Mouse (Mus musculus) ovary, postnatal 10 days (tissue): ENCODE data around the gene Olfr214.
"Not testable (repeated sequence)": the region's sequence is repeated elsewhere in the genome, so short reads cannot be mapped to it uniquely, and the experiment has no call there.

Source experiments
- DNase-seq: peaks from one replicate; pipeline ENCODE4 v3.0.0; 2022; ENCODE audit warnings: low spot score

Gene Olfr214

DNA sequence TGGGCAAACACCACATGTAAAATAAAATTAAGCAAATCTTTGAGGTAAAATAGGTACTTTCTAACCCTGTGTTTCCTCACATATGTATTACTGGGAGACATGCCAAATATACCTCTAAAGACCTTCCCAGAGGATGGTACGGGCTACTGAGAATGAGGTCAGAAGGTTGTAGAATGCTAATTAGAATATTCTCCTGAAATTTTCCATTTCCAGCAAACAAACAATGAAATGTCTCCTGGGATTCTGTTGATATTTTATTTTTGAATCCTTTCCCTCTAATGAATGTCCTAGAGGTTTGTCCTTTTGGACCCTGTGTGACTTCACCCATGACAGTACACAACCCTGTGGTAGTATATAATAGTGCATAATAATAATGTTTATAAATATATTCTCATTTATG lies at the start of gene Olfr214:
Gene Olfr214 (plus strand): TSS at position 301 of the 400 bp plus-strand sequence.
- DNase-seq = no peak

DNA sequence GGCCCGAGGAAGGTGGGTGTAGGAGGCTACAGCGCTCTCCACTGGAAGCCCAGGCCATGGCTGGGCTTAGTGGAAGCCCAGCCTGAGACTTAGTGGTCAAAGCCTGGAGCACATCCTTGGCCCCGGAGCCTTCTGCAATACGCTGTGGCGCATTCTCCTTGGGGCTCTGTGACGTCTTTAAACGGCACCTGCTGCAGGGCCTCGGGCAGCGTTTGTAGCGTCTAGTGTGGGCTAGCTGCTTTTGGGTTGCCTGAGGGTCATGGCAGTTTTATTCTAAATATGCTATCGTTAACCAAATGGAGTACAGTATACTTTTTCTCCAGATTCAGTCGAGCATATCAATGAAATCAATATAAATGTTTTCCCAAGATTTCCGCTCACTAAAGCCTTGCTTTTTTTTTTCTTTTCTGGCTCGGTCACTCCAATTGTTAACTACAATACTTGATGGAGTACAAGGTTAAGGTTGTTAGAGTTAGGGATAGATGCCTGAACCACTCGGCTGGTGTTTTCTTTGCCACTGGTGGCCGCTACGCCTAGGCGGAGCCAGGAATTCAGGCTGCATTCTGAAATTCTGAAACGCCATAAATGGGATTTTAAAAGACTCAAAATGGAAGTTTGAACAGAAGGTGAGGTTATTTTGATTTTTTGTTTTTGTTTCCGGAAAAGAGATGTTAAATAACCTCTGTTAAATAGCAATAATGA lies 47.6 kb upstream of the Olfr214 start, which contains the start of gene Olfr212:
Gene Olfr212 (plus strand): TSS at position 215 of the 702 bp plus-strand sequence.
- not testable (repeated sequence) for DNase-seq

DNA sequence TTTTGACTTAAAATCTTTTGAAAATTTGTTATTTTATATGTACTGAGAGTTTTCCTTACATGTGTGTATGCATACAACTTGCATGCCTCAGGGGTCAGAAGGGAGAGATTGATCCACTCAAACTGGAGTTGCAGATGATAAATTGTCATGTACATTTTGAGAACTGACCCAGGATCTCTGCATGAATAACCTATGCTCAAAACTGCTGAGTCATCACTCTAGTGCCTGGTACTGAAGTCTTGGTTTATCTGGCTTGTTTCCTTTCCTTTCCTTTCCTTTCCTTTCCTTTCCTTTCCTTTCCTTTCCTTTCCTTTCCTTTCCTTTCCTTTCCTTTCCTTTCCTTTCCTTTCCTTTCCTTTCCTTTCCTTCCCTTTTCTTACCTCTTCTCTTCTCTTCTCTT lies 39.2 kb upstream of the Olfr214 start:
- no peak for DNase-seq

DNA sequence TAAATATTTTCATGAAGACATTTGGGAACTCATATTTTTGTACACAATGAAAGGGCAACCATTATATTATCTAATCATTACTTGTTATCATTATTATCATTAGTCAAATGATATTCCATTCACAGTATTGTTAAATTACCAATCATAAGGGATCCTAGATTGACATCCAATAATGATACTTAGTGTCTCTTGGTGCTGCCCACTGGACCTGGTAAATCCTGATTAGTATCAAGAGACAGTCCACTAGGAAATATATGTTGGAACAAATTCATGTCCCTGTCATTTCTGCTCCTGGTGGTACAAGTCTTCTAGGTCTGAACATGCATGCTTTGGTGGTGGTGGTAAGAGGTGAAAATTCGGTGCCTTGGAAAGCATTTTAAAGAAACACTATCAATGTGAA lies 15.9 kb upstream of the Olfr214 start, which contains the start of gene Olfr213:
Gene Olfr213 (plus strand): TSS at position 301 of the 400 bp plus-strand sequence.
- DNase-seq = no peak

DNA sequence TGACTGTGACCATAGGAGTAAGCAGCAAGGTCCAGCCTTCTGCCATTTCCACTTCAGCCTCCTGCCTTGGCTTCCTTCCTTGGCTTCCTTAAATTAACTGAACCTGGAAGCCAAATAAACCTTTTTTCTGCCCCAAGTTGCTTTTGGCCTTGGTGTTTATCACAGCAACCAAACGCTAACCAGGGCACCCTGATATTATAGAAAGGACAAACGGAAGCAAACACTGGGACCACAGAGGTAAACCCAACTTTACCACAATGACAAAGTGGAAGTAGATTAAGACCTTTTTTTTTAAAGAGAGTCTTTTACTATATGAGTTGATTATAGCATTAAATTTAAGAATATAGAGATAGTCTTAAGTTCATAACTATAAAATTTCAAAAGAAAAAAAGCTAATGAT lies 11.5 kb upstream of the Olfr214 start:
- DNase-seq = no peak

DNA sequence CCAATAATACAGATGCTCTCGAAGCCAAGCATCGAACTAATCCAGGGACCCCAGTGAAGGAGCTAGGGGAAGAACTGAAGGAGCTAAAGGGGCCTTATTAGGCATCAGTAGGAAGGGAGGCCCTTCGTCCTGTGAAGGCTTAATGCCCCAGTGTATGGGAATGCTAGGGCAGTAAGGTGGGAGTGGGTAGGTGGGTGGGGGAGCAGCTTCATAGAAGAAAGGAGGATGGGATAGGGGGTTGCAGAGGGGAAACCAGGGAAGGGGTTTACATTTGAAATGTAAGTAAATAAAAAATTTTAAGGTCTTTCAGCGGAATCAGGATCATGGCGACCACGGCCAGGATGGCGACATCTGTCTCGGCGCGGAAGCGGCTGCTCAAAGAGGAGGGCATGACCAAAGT lies 3.2 kb upstream of the Olfr214 start, which contains the start of gene Gm5580:
Gene Gm5580 (plus strand): TSS at position 301 of the 400 bp plus-strand sequence.
- not testable (repeated sequence) for DNase-seq

- no peak for DNase-seq
Observed at GRCm38 (mm10) chr6:116554952-116555351, 917 bp downstream of the Olfr214 start.

DNA sequence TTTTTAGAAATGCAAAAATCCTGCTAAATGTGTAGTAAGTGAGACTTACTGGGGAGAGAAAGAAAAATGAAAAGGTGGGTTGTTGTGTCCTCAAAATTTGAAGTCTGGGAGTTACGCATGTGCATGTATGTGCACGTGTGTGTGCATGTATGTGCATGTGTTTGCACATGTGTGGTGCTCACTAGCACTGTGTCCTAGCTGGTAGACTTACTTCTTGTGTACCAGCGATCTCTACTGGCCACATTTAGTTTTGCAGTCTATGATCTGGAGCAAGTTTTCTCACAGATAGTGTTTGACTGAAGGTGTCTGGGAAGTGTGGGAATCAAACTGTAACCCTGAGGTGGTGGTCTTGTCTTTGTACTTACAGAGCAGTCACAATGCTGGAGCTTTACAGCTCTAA lies 15.8 kb downstream of the Olfr214 start:
- no peak for DNase-seq

DNA sequence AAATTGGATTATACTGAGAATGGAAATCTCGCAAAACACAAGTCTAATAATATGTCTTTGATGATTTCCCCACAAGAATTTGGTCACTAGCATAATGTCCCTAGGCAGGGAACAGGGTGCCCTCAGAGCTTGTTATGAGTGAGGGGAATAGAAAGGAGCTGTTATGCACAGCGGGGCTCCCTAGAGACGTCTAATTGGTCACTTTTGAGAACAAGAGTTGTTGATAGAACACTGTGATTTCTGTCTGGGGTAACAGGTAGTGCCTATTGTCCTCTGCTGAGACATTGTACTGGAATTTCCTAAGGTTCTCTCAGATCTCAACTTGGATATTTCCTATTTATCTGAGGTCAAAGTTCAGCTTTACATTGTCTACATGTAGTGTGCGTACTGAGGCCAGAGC lies 30.1 kb downstream of the Olfr214 start, which contains the start of gene Olfr215:
Gene Olfr215 (minus strand): TSS at position 101 of the 400 bp plus-strand sequence.
- DNase-seq = no peak

DNA sequence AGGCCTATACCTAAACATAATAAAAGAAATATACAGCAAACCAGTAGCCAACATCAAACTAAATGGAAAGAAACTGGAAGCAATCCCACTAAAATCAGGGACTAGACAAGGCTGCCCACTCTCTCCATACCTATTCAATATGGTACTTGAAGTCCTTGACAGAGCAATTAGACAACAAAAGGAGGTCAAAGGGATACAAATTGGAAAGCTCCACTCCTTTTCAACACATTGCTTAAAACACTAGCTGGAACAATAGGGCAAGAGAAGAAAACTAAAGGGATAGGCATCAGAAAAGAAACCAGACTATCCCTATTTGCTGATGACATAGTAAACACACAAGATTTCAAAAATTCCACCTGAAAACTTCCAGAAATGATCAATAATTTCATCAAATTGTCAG lies 46.9 kb downstream of the Olfr214 start:
- DNase-seq = not testable (repeated sequence)

- no peak for DNase-seq
Observed at GRCm38 (mm10) chr6:116607230-116607629, 53.2 kb downstream of the Olfr214 start.
